Mouse (Mus musculus) heart, adult 2 months (tissue): ENCODE measurements at regions not wholly inside any gene's neighbourhood (a gene's known extent, or its start where the extent isn't known, plus 50 kb on each side); places are given as distances from the start of the nearest gene placed in this dataset.

Experiments used
- DNase-seq, 2 experiments: peaks; one replicate each; pipeline ENCODE4 v3.0.0; 2021
- H3K27ac ChIP-seq: fragments of 200-600 bp; 2 replicates; pipeline ENCODE4 v1.8.1; 2022
- H3K27me3 ChIP-seq: fragments of 200-500 bp; 2 replicates; pipeline ENCODE4 v1.6.1; 2012; ENCODE audit warnings: mild to moderate bottlenecking, low read length, inconsistent platforms, mixed read lengths; ENCODE audit not compliant: control insufficient read depth, insufficient read depth
- H3K36me3 ChIP-seq: fragments of 200-500 bp; 2 replicates; pipeline ENCODE4 v1.6.1; 2012; ENCODE audit warnings: low read length, inconsistent platforms; ENCODE audit not compliant: control insufficient read depth, insufficient read depth
- H3K4me1 ChIP-seq: fragments of 200-500 bp; 2 replicates; pipeline ENCODE4 v1.6.1; 2011; ENCODE audit warnings: low read length; ENCODE audit not compliant: control insufficient read depth, insufficient read depth
- H3K4me3 ChIP-seq: fragments of 200-600 bp; 2 replicates; pipeline ENCODE4 v1.8.1; 2022
- H3K79me2 ChIP-seq: fragments of 200-500 bp; replicated peaks from 2 replicates; pipeline ENCODE4 v1.6.1; 2012; ENCODE audit warnings: mild to moderate bottlenecking, inconsistent platforms, low read length, moderate library complexity, mixed read lengths; ENCODE audit not compliant: control insufficient read depth, insufficient read depth
- H3K9ac ChIP-seq: fragments of 200-500 bp; 2 replicates; pipeline ENCODE4 v1.6.1; 2012; ENCODE audit warnings: low read depth, mild to moderate bottlenecking, control low read depth, inconsistent platforms, low read length, mixed read lengths
- CTCF ChIP-seq: fragments of 200-600 bp; IDR thresholded peaks from 2 replicates; pipeline ENCODE4 v1.8.1; 2022; ENCODE audit warnings: antibody characterized with exemption, mild to moderate bottlenecking, moderate library complexity
- EP300 ChIP-seq: fragments of 200-500 bp; IDR thresholded peaks from 2 replicates; pipeline ENCODE4 v1.6.1; 2011; ENCODE audit warnings: low read depth, low read length, control low read depth; ENCODE audit not compliant: insufficient read depth
- POLR2A ChIP-seq: fragments of 200-500 bp; IDR thresholded peaks from 2 replicates; pipeline ENCODE4 v1.6.1; 2011; ENCODE audit warnings: mild to moderate bottlenecking, low read depth, low read length, control low read depth; ENCODE audit not compliant: insufficient read depth
- WGBS: fragments of 180-500 bp; shearing (Covaris S2); methylation state at CpG from one replicate; pipeline ENCODE4 v1.1.7; 2018; 5-methylcytosine and 5-hydroxymethylcytosine counted together
- intact Hi-C: fragments of 180-260 bp; cut with DNase I; formaldehyde crosslinking; loops from one replicate; pipeline ENCODE4 v1.15.1; 2025

GRCm38 (mm10) chr10:109466516-109466915 lies 455.7 kb upstream of the Syt1 start:
- Histone ChIP-seq H3K9ac (no peak overlapping the region), H3K27me3 (peaks cover 2% of the 10 kb centered on the region; the same call in 1 of the 2 replicates), H3K27ac (no peak overlapping the region), H3K79me2 (no peaks in the 10 kb centered on the region), H3K36me3 (no peaks in the 10 kb centered on the region), H3K4me1 (no peaks in the 10 kb centered on the region), H3K4me3 (no peak overlapping the region)
- TF ChIP-seq CTCF (no peak), EP300 (no peak), POLR2A (no peak)
- DNase-seq, result no peak
- 67% methylated on average over 3 of the region's 3 CpGs for WGBS
- intact Hi-C loops, result no loop called here

- 45% methylated on average over 4 of the region's 4 CpGs for WGBS
- no peaks in the 10 kb centered on the region for H3K79me2 ChIP-seq
Observed at GRCm38 (mm10) chr10:109431112-109431511, 420.3 kb upstream of the Syt1 start.

GRCm38 (mm10) chr10:109427878-109428277 lies 417.1 kb upstream of the Syt1 start:
- Histone ChIP-seq H3K79me2 (no peaks in the 10 kb centered on the region), H3K9ac (no peak overlapping the region), H3K27ac (no peak overlapping the region), H3K27me3 (no peaks in the 10 kb centered on the region), H3K4me3 (no peak overlapping the region), H3K36me3 (no peaks in the 10 kb centered on the region), H3K4me1 (no peaks in the 10 kb centered on the region)
- TF ChIP-seq POLR2A, result no peak
- TF ChIP-seq EP300, result no peak
- no peak for TF ChIP-seq CTCF
- intact Hi-C loops, result no loop called here
- 79% methylated on average over 3 of the region's 3 CpGs for WGBS
- DNase-seq, result no peak

More at GRCm38 (mm10) chr10:109431112-109431511, 420.3 kb upstream of the Syt1 start:
- intact Hi-C loops, result no loop called here
- H3K27ac ChIP-seq, result no peak overlapping the region
- H3K4me3 ChIP-seq, result no peak overlapping the region
- no peaks in the 10 kb centered on the region for H3K36me3 ChIP-seq
- DNase-seq, result no peak
- TF ChIP-seq CTCF, result no peak
- no peak for TF ChIP-seq POLR2A
- no peak for TF ChIP-seq EP300
- no peaks in the 10 kb centered on the region for H3K4me1 ChIP-seq
- no peak overlapping the region for H3K9ac ChIP-seq
- no peaks in the 10 kb centered on the region for H3K27me3 ChIP-seq

GRCm38 (mm10) chr10:109407011-109407410 lies 396.2 kb upstream of the Syt1 start:
- DNase-seq, result no peak
- Histone ChIP-seq H3K9ac (no peak overlapping the region), H3K4me1 (no peaks in the 10 kb centered on the region), H3K36me3 (no peaks in the 10 kb centered on the region), H3K4me3 (no peak overlapping the region), H3K27me3 (no peaks in the 10 kb centered on the region), H3K79me2 (no peaks in the 10 kb centered on the region), H3K27ac (no peak overlapping the region)
- TF ChIP-seq EP300, result no peak
- no peak for TF ChIP-seq CTCF
- TF ChIP-seq POLR2A, result no peak
- WGBS, result 57% methylated on average over 3 of the region's 3 CpGs
- intact Hi-C loops, result no loop called here

- intact Hi-C loops, result no loop called here
Observed at GRCm38 (mm10) chr10:109405116-109405685, 394.4 kb upstream of the Syt1 start.

GRCm38 (mm10) chr10:109383758-109384157 lies 373.0 kb upstream of the Syt1 start:
- H3K9ac ChIP-seq, result no peak overlapping the region
- no peak overlapping the region for H3K27ac ChIP-seq
- 49% methylated on average over 4 of the region's 4 CpGs for WGBS
- no peaks in the 10 kb centered on the region for H3K4me1 ChIP-seq
- intact Hi-C loops, result no loop called here
- H3K36me3 ChIP-seq, result no peaks in the 10 kb centered on the region
- DNase-seq, result no peak
- TF ChIP-seq CTCF (no peak), EP300 (no peak), POLR2A (no peak)
- H3K4me3 ChIP-seq, result no peak overlapping the region
- H3K79me2 ChIP-seq, result no peaks in the 10 kb centered on the region
- no peaks in the 10 kb centered on the region for H3K27me3 ChIP-seq

More at GRCm38 (mm10) chr10:109405116-109405685, 394.4 kb upstream of the Syt1 start:
- no peak overlapping the region for H3K4me3 ChIP-seq
- TF ChIP-seq EP300, result no peak
- no peaks in the 10 kb centered on the region for H3K27me3 ChIP-seq
- no peaks in the 10 kb centered on the region for H3K4me1 ChIP-seq
- no peak for DNase-seq
- no peaks in the 10 kb centered on the region for H3K79me2 ChIP-seq
- no peak overlapping the region for H3K9ac ChIP-seq
- no peaks in the 10 kb centered on the region for H3K36me3 ChIP-seq
- 66% methylated on average over 6 of the region's 6 CpGs for WGBS
- H3K27ac ChIP-seq, result no peak overlapping the region
